Mouse (Mus musculus): ENCODE measurements around the gene Luc7l3. TPM values are rescaled to one million over a fixed set of nuclear protein-coding genes. Genes with fewer than 3 reads are reported as not detected.

The Luc7l3 gene
- total RNA-seq, 2 experiments from 2014 or later = 29.6 to 36.5 TPM

GRCm38 (mm10) chr11:94315308-94315707, 6.5 kb downstream of the Luc7l3 start:
- intact Hi-C loops (cut with DNase I) = no loop called here
- no peak for DNase-seq

GRCm38 (mm10) chr11:94314098-94314652, 7.6 kb downstream of the Luc7l3 start:
- intact Hi-C loops (cut with DNase I) = no loop called here

GRCm38 (mm10) chr11:94312733-94313132, 9.1 kb downstream of the Luc7l3 start:
- DNase-seq = no peak
- intact Hi-C loops (cut with DNase I) = no loop called here

More at GRCm38 (mm10) chr11:94314098-94314652, 7.6 kb downstream of the Luc7l3 start:
- DNase-seq = no peak

GRCm38 (mm10) chr11:94294996-94295845, 26.6 kb downstream of the Luc7l3 start:
- intact Hi-C loops (cut with DNase I) = no loop called here
- no peak for DNase-seq

GRCm38 (mm10) chr11:94290062-94290740, 31.6 kb downstream of the Luc7l3 start:
- DNase-seq = no peak
- intact Hi-C loops (cut with DNase I) = no loop called here

- DNase-seq = no peak
- intact Hi-C loops (cut with DNase I) = no loop called here
These were observed 34.7 kb downstream of the Luc7l3 start for GRCm38 (mm10) chr11:94287105-94287504.

- intact Hi-C loops (cut with DNase I) = no loop called here
- no peak for DNase-seq
These were observed 35.8 kb downstream of the Luc7l3 start for GRCm38 (mm10) chr11:94285886-94286574.

GRCm38 (mm10) chr11:94283536-94284099, 38.2 kb downstream of the Luc7l3 start:
- DNase-seq = no peak
- intact Hi-C loops (cut with DNase I) = no loop called here

- no peak for DNase-seq
- intact Hi-C loops (cut with DNase I) = no loop called here
These were observed 39.5 kb downstream of the Luc7l3 start for GRCm38 (mm10) chr11:94282291-94282690.

- DNase-seq = no peak
- intact Hi-C loops (cut with DNase I) = no loop called here
These were observed 40.3 kb downstream of the Luc7l3 start, which contains the start of gene Gm21885 for GRCm38 (mm10) chr11:94281199-94282181. Gene Gm21885, plus strand, starts transcription at chr11:94281873.

GRCm38 (mm10) chr11:94276869-94277337, 44.9 kb downstream of the Luc7l3 start:
- intact Hi-C loops (cut with DNase I) = loop anchor here (1.0 kb wide), 1 partner anchor 42 kb away; no protein-coding TSS in a partner anchor
- peak; percentile 81 to 87 for DNase-seq

GRCm38 (mm10) chr11:94275686-94276085, 46.1 kb downstream of the Luc7l3 start:
- intact Hi-C loops (cut with DNase I) = no loop called here
- DNase-seq = no peak

GRCm38 (mm10) chr11:94275226-94275625, 46.6 kb downstream of the Luc7l3 start:
- intact Hi-C loops (cut with DNase I) = no loop called here
- no peak for DNase-seq

GRCm38 (mm10) chr11:94274206-94274867, 47.5 kb downstream of the Luc7l3 start:
- no peak for DNase-seq

GRCm38 (mm10) chr11:94272960-94273927, 48.5 kb downstream of the Luc7l3 start:
- DNase-seq = no peak

More at GRCm38 (mm10) chr11:94274206-94274867, 47.5 kb downstream of the Luc7l3 start:
- intact Hi-C loops (cut with DNase I) = no loop called here

GRCm38 (mm10) chr11:94271015-94271414, 50.8 kb downstream of the Luc7l3 start:
- intact Hi-C loops (cut with DNase I) = no loop called here
- no peak for DNase-seq

More at GRCm38 (mm10) chr11:94272960-94273927, 48.5 kb downstream of the Luc7l3 start:
- intact Hi-C loops (cut with DNase I) = no loop called here

- no peak for DNase-seq
- intact Hi-C loops (cut with DNase I) = no loop called here
These were observed 51.9 kb downstream of the Luc7l3 start for GRCm38 (mm10) chr11:94269906-94270305.

All from gastrocnemius, postnatal 36 days (tissue).